Mouse (Mus musculus): ENCODE data around the gene Gkn1.
A peak's percentile ranks its signal among the peaks of the same experiment; 100 is the strongest.

Gene Gkn1

GRCm38 (mm10) chr6:87323381-87323780 is 27.4 kb downstream of the Gkn1 start:
- peak; percentile 7 to 21 for DNase-seq

GRCm38 (mm10) chr6:87318651-87319050 is 32.1 kb downstream of the Gkn1 start:
- DNase-seq: no peak

GRCm38 (mm10) chr6:87316966-87317365 is 33.8 kb downstream of the Gkn1 start:
- DNase-seq: no peak

- DNase-seq: no peak
Measured at GRCm38 (mm10) chr6:87312761-87313160, 38.0 kb downstream of the Gkn1 start.

GRCm38 (mm10) chr6:87304486-87304885 is 46.3 kb downstream of the Gkn1 start:
- DNase-seq: no peak

- no peak for DNase-seq
Measured at GRCm38 (mm10) chr6:87302746-87303145, 48.0 kb downstream of the Gkn1 start.

- no peak for DNase-seq
Measured at GRCm38 (mm10) chr6:87301991-87302390, 48.8 kb downstream of the Gkn1 start.
